Mouse (Mus musculus) cortical plate, adult 2 months (tissue): ENCODE results near the gene Abhd4. TPM values are rescaled to one million over a fixed set of nuclear protein-coding genes. Genes with fewer than 3 reads are reported as not detected.
A peak's percentile ranks its signal among the peaks of the same experiment; 100 is the strongest.

Source experiments
- H3K27ac ChIP-seq: fragments of 200-500 bp; 2 replicates; pipeline ENCODE4 v1.5.1; 2012; ENCODE audit warnings: low read length, control low read depth, inconsistent platforms; ENCODE audit not compliant: insufficient read depth
- H3K4me1 ChIP-seq: fragments of 200-500 bp; 2 replicates; pipeline ENCODE4 v1.6.1; 2011; ENCODE audit warnings: low read length; ENCODE audit not compliant: control insufficient read depth, insufficient read depth
- H3K4me3 ChIP-seq: fragments of 200-500 bp; 2 replicates; pipeline ENCODE4 v1.5.1; 2011; ENCODE audit warnings: mild to moderate bottlenecking, low read length, control low read depth; ENCODE audit not compliant: insufficient read depth
- CTCF ChIP-seq: fragments of 200-500 bp; IDR thresholded peaks from 2 replicates; pipeline ENCODE4 v1.5.1; 2011; ENCODE audit warnings: mild to moderate bottlenecking, control low read depth, low read length; ENCODE audit not compliant: insufficient read depth; ENCODE audit errors: extremely low read depth
- POLR2A ChIP-seq: fragments of 200-500 bp; IDR thresholded peaks from 2 replicates; pipeline ENCODE4 v1.6.1; 2011; ENCODE audit warnings: mild to moderate bottlenecking, low read length, control low read depth; ENCODE audit not compliant: insufficient read depth; ENCODE audit errors: extremely low read depth
- polyA plus RNA-seq: library from polyadenylated mRNA; depleted of rRNA; stranded (reverse); fragments of >200 nt; gene quantifications from 2 replicates; pipeline ENCODE4 v1.2.3, GENCODE M21; 2012; rRNA removed

The Abhd4 gene
- 47.8 and 55.7 TPM in 2 replicates for polyA plus RNA-seq

DNA sequence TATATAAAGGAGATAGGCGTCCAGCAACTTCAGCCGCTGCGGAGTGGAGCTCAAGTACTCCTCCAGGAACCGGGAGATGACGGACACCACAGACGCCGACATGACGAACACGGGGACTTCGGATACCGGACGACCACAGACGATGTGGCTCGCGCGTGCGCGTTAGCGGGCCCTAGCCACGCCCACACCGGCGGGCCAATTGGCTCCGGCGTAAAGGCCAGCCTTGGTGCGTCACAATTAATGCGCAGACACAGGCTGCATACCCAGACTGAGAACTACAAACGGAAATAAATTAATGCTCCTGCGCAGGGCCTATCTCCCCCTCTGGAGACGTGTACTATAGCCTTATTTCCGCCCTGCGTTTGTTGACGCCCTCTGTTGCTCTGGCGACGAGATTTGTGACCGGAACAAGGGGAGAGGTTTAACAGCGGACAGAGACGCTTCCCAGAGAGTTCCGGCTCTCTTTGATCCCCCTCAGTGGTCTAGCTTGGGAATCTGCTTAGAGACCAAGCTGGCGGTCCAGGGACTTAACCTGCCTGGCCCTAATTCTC lies at the start of gene Abhd4, which contains the start of gene Dad1:
Gene Abhd4 (plus strand): TSS at position 448 of the 551 bp plus-strand sequence.
Gene Dad1 (minus strand): TSS at position 364 of the 551 bp plus-strand sequence.
- Histone ChIP-seq H3K27ac (no peak within 1 kb of the TSS), H3K4me3 (peak within 1 kb of the TSS; percentile 61), H3K4me1 (peaks cover 7% of the 10 kb centered on the region; the same call in 1 of the 2 replicates)
- TF ChIP-seq POLR2A, result peak; percentile 95
- TF ChIP-seq CTCF, result no peak

DNA sequence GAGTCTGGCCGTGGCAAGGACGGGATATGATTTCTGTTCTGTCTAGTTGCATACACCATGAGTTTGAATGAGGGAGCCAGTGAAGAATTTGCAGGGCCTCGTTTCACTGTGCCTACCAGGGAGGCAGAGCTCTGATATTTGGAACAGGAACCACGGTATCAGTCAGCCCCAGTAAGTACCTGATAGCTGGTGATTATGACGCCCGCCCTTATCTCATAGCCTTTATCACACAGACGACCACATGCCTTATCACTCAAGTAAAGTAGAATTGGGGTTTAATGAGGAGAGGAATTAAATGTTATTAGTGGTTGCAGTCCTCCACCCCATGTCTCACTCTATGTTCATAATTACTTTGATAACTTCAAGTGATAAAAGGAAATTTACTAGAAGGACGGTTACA lies 49.7 kb upstream of the Abhd4 start:
- Histone ChIP-seq H3K27ac (no peak overlapping the region), H3K4me3 (no peak overlapping the region), H3K4me1 (no peaks in the 10 kb centered on the region)
- TF ChIP-seq CTCF (no peak), POLR2A (no peak)

DNA sequence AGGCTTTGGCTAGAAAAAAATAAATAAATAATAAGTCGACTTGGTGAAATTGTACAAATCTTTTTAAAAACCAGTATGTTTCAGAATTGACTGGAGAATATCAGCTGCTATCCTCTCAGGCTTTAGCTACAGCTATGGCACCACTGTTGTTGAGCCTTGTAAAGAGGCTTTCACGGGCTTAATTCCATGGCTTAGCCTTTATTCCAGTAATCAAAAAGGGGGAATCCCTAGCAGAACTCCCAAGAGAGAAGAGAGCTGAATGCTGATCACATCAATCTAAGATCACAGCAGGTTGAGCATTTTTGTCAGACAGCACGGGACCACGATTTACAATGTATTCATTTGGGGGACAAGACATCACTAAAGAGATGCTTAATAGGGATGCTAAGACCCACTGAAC lies 49.2 kb upstream of the Abhd4 start:
- TF ChIP-seq POLR2A (no peak), CTCF (no peak)
- Histone ChIP-seq H3K4me3 (no peak overlapping the region), H3K27ac (no peak overlapping the region), H3K4me1 (no peaks in the 10 kb centered on the region)

DNA sequence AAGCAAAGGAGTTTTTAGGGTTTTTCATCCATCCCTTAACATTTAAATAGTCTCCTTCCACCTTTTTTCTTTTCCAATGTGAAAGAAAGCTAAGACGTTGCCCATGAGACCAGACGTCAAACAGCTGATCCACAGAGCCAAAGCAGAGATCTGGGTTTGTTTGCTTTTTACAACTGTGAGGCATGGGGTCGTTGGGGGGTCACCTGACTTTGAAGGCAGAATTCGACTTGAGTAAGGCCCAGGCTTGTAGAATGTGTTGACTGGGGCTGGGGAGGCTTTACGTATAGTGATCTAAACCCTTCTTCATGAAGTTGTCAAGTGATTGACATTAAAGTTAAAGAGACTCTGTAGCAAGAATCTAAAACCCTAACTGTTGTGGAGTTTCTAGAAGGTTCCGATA lies 48.1 kb upstream of the Abhd4 start:
- no peak for TF ChIP-seq CTCF
- TF ChIP-seq POLR2A, result no peak
- Histone ChIP-seq H3K4me1 (no peaks in the 10 kb centered on the region), H3K27ac (no peak overlapping the region), H3K4me3 (no peak overlapping the region)

DNA sequence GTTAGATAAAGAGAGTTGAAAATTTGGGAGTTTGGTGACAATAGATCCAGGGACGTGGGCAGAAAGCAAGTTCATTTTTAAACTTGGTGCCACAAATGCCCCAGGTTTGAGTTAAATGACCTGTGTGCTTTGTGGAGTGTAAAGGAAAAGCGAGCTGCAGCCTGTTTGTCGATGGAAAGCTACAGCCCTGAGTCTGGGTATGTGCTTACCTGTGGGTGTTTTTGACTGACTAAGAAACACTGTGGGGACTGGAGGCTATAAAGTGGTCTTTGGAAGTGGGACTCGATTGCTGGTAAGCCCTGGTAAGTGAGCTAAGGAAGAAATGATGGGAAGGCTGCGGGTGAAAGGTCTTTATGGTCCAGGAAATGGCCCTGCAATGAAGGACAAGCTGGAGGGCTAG lies 47.7 kb upstream of the Abhd4 start:
- H3K4me1 ChIP-seq, result no peaks in the 10 kb centered on the region
- no peak for TF ChIP-seq CTCF
- no peak for TF ChIP-seq POLR2A
- no peak overlapping the region for H3K27ac ChIP-seq
- H3K4me3 ChIP-seq, result no peak overlapping the region

DNA sequence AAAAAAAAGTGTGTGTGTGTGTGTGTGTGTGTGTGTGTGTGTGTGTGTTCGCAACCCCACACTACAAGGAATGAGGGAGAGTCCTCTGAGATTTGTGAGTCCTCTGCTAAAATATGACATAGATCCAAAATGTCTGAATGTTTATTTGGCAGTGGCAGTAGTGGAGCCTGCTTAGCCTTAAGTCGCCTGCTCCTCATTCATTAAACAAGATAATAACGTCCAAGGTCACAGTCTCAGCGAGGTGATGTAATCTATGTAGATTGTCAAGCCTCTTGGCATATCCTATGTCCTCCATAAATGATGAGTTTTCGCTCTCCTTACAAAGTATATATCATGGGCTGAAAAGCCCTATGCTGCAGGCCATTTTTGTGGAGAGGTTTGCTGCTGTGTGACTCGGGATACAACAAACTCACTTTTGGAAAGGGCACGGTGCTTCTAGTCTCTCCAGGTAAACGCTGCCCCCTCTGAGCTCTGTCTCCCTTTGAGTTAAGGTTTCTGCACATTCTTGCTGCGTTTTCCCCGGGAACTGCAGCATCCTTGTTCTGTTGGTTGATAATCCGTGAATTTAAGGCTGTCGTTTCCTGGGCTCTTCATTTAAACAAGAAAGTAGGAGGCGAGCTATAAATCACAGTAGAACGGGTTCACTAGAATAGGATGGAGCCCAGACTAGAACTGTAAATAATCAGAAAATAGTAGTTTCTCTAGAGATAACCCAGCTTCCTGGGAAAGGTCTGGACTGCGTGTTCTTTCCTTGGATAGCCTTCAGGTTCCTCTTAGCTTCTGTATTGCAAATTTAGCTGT lies 47.0 kb upstream of the Abhd4 start:
- no peaks in the 10 kb centered on the region for H3K4me1 ChIP-seq
- no peak overlapping the region for H3K4me3 ChIP-seq
- no peak overlapping the region for H3K27ac ChIP-seq
- no peak for TF ChIP-seq POLR2A
- no peak for TF ChIP-seq CTCF

DNA sequence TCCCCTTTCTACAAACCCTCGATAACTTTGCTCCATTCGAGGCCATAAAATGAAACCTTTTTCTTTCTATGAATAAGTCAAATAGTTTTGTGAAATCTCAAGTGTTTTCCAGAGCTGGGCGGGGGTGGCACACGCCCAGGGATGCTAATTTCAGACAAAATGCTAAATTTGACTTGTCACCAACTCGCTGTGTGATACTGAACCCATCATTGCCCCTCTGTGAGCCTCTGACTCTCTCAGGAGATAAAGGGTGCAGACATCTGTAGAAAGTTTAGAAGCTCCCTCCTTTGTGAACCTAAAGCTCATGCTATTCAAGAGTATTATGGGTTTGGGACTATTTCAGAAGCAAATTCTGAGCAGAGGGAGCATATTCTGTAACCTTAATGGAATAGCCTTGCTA lies 46.1 kb upstream of the Abhd4 start:
- Histone ChIP-seq H3K27ac (no peak overlapping the region), H3K4me1 (no peaks in the 10 kb centered on the region), H3K4me3 (no peak overlapping the region)
- TF ChIP-seq CTCF (no peak), POLR2A (no peak)

DNA sequence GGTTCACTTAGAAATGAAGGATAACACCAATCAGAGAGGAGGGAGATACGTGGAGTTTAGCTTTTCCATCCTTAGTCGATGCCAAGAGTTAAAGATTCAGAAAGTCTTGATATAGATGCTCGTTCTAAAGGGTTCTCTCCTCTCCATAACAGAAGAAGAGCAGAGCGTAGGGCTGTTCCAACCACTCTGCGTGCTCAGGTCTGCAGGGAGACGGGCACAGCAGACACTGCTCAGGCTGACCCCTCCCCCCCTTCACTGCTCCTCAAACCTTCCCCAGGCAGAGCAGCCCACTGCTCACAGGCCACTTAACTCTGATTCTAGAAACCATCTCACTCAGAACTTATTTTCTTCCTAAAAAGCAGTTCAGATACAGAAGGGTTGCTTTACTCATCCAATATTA lies 45.2 kb upstream of the Abhd4 start:
- Histone ChIP-seq H3K27ac (no peak overlapping the region), H3K4me1 (no peaks in the 10 kb centered on the region), H3K4me3 (no peak overlapping the region)
- TF ChIP-seq POLR2A (no peak), CTCF (no peak)

DNA sequence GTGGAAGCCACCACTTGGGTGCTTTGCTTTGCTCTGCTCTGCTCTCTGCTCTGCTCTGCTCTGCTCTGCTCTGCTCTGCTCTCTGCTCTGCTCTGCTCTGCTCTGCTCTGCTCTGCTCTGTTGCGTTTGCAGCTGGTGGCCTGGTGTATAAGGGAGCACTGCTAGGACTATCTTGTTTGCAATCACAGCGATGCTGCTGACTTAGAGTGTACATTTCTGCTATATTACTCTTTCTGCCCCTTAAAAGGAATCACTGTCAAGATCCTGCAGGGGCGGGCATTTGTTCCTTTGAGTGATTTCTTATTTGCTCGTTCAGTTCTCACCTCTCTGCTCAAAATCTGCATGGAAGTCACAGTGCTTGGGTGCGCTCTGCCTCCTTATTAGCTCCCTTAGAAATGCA lies 44.1 kb upstream of the Abhd4 start:
- Histone ChIP-seq H3K4me1 (no peaks in the 10 kb centered on the region; the same call in 1 of the 2 replicates), H3K4me3 (no peak overlapping the region), H3K27ac (no peak overlapping the region)
- TF ChIP-seq CTCF (no peak), POLR2A (no peak)

DNA sequence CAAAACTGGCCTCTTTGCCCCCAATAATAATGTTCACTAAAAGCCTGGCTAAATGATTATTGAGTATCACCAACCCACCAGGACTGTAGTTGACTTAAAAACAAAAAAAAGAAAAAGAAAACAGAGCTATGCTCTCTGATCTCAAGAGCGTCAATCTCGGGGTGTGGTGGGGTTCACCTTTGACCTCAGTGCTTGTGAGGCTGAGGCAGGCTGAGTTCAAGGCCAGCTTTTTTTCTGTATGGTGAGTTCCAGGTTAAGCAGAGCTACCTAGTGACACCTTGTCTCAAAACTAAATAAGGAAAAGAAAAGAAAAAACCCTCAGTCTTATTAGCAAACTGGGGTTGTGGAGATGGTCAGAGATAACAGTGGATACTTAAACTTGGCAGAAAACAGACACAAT lies 43.6 kb upstream of the Abhd4 start:
- no peak for TF ChIP-seq CTCF
- no peak for TF ChIP-seq POLR2A
- Histone ChIP-seq H3K4me3 (no peak overlapping the region), H3K27ac (no peak overlapping the region)

More for the DNA sequence above, 43.6 kb upstream of the Abhd4 start:
- H3K4me1 ChIP-seq, result no peaks in the 10 kb centered on the region; the same call in 1 of the 2 replicates
